Mouse (Mus musculus): ENCODE results near the gene Lrrc8a. TPM values are rescaled to one million over a fixed set of nuclear protein-coding genes. Genes with fewer than 3 reads are reported as not detected.

Lrrc8a gene
- polyA plus RNA-seq, 2 experiments: 18.8 to 47.2 TPM

- H3K27me3 ChIP-seq (ENCODE audit: control insufficient read depth, insufficient read depth, low read length): no peaks in the 10 kb centered on the region
- peaks cover 26% of the 10 kb centered on the region for H3K4me1 ChIP-seq (ENCODE audit: control insufficient read depth, insufficient read depth, low read length)
- no peaks in the 10 kb centered on the region for H3K9me3 ChIP-seq (ENCODE audit: control insufficient read depth, low read length)
- H3K4me2 ChIP-seq (replicated peaks; ENCODE audit: low read depth, low read length, severe bottlenecking): peak within 1 kb of the TSS; percentile 26
- peak within 1 kb of the TSS; percentile 38 for H3K9ac ChIP-seq (ENCODE audit: low read depth, low read length, severe bottlenecking)
- DNase-seq (ENCODE audit: low spot score) (peak; percentile 56), ATAC-seq (ENCODE audit: low FRiP score, low read depth) (no peak)
- TF ChIP-seq POLR2A (IDR thresholded peaks at IDR 0.05; ENCODE audit: borderline replicate concordance, extremely low read depth, insufficient read depth, insufficient read length): no peak
- peaks cover 40% of the 10 kb centered on the region for H3K36me3 ChIP-seq (ENCODE audit: control insufficient read depth, insufficient read depth, low read length)
- 38% methylated on average over 5 of the region's 5 CpGs for WGBS
- peak within 1 kb of the TSS; percentile 79 for H3K27ac ChIP-seq (replicated peaks; ENCODE audit: low read depth, low read length)
- H3K4me3 ChIP-seq (replicated peaks; ENCODE audit: low read length): no peak within 1 kb of the TSS; the same call in 1 of the 2 replicates
Measured at GRCm38 (mm10) chr2:30265767-30266253, 28.3 kb downstream of the Lrrc8a start, which contains the start of gene Phyhd1. TSS of gene Phyhd1 (plus strand) at chr2:30266203.

DNA sequence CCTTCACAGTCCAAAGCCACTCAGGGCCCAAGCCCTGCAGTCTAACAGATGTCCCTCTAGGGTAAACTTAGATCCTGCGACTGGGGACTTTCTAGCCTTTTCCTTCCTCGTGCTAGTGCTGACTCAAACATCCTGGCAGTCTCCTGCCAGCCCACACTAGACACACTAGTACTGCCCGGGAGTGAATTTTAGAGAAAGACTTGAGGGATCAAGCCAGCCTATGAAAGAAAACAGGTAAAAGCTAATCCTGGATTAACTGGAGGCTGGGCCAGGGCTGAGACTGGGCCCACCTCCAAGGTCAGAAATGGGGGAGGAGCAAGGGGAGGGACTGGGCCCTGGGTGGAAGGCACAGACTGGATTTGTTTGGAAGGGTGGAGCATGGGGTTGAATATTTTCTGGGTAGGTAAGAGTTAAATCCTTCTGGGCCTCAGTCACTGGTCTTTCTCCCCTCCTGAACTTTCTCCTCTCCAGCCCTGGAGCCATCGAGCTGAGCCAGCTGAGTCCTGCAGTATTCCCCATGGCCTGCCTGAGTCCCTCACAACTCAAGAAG is 29.0 kb downstream of the Lrrc8a start:
- WGBS: 8% methylated on average over 4 of the region's 4 CpGs
- TF ChIP-seq POLR2A (IDR thresholded peaks at IDR 0.05; ENCODE audit: borderline replicate concordance, extremely low read depth, insufficient read depth, insufficient read length): no peak
- H3K4me3 ChIP-seq (replicated peaks; ENCODE audit: low read length): no peak overlapping the region; the same call in 1 of the 2 replicates
- DNase-seq (ENCODE audit: low spot score) (peak; percentile 54), ATAC-seq (ENCODE audit: low FRiP score, low read depth) (no peak)
- H3K36me3 ChIP-seq (ENCODE audit: control insufficient read depth, insufficient read depth, low read length): peaks cover 33% of the 10 kb centered on the region
- H3K4me1 ChIP-seq (ENCODE audit: control insufficient read depth, insufficient read depth, low read length): peaks cover 26% of the 10 kb centered on the region
- no peaks in the 10 kb centered on the region for H3K27me3 ChIP-seq (ENCODE audit: control insufficient read depth, insufficient read depth, low read length)
- H3K9ac ChIP-seq (ENCODE audit: low read depth, low read length, severe bottlenecking): peak overlapping the region; percentile 38
- no peaks in the 10 kb centered on the region for H3K9me3 ChIP-seq (ENCODE audit: control insufficient read depth, low read length)
- peak overlapping the region; percentile 26 for H3K4me2 ChIP-seq (replicated peaks; ENCODE audit: low read depth, low read length, severe bottlenecking)
- H3K27ac ChIP-seq (replicated peaks; ENCODE audit: low read depth, low read length): peak overlapping the region; percentile 79

DNA sequence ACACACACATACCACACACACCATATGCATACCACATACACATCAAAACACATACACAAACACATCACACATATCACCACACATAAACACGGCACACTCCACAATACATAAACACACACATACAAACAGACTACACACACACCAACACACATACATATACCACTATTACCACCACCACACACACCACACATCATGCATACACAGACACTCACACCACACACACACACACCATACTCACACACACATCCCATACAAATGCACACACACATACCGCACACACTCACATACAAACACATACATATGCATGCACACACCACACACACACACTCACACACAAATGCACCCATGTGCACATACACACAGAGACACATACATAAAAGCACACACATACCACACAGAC is 30.0 kb downstream of the Lrrc8a start:
- WGBS: 90% methylated on average over 2 of the region's 2 CpGs
- no peak for DNase-seq (ENCODE audit: low spot score)
- Histone ChIP-seq H3K9ac (ENCODE audit: low read depth, low read length, severe bottlenecking) (no peak overlapping the region), H3K4me3 (replicated peaks; ENCODE audit: low read length) (no peak overlapping the region), H3K4me2 (replicated peaks; ENCODE audit: low read depth, low read length, severe bottlenecking) (no peak overlapping the region), H3K27ac (replicated peaks; ENCODE audit: low read depth, low read length) (no peak overlapping the region), H3K4me1 (ENCODE audit: control insufficient read depth, insufficient read depth, low read length) (peaks cover 26% of the 10 kb centered on the region), H3K27me3 (ENCODE audit: control insufficient read depth, insufficient read depth, low read length) (no peaks in the 10 kb centered on the region), H3K36me3 (ENCODE audit: control insufficient read depth, insufficient read depth, low read length) (peaks cover 23% of the 10 kb centered on the region), H3K9me3 (ENCODE audit: control insufficient read depth, low read length) (no peaks in the 10 kb centered on the region)
- no peak for ATAC-seq (ENCODE audit: low FRiP score, low read depth)
- no peak for TF ChIP-seq POLR2A (IDR thresholded peaks at IDR 0.05; ENCODE audit: borderline replicate concordance, extremely low read depth, insufficient read depth, insufficient read length)

GRCm38 (mm10) chr2:30268371-30268770 is 30.9 kb downstream of the Lrrc8a start:
- H3K9ac ChIP-seq (ENCODE audit: low read depth, low read length, severe bottlenecking): no peak overlapping the region
- no peak overlapping the region for H3K4me2 ChIP-seq (replicated peaks; ENCODE audit: low read depth, low read length, severe bottlenecking)
- no peaks in the 10 kb centered on the region for H3K27me3 ChIP-seq (ENCODE audit: control insufficient read depth, insufficient read depth, low read length)
- H3K4me3 ChIP-seq (replicated peaks; ENCODE audit: low read length): no peak overlapping the region
- ATAC-seq (ENCODE audit: low FRiP score, low read depth) (no peak), DNase-seq (ENCODE audit: low spot score) (no peak)
- peaks cover 26% of the 10 kb centered on the region for H3K4me1 ChIP-seq (ENCODE audit: control insufficient read depth, insufficient read depth, low read length)
- WGBS: 65% methylated on average over 4 of the region's 4 CpGs
- H3K27ac ChIP-seq (replicated peaks; ENCODE audit: low read depth, low read length): no peak overlapping the region
- TF ChIP-seq POLR2A (IDR thresholded peaks at IDR 0.05; ENCODE audit: borderline replicate concordance, extremely low read depth, insufficient read depth, insufficient read length): no peak
- peaks cover 17% of the 10 kb centered on the region for H3K36me3 ChIP-seq (ENCODE audit: control insufficient read depth, insufficient read depth, low read length)
- H3K9me3 ChIP-seq (ENCODE audit: control insufficient read depth, low read length): no peaks in the 10 kb centered on the region

DNA sequence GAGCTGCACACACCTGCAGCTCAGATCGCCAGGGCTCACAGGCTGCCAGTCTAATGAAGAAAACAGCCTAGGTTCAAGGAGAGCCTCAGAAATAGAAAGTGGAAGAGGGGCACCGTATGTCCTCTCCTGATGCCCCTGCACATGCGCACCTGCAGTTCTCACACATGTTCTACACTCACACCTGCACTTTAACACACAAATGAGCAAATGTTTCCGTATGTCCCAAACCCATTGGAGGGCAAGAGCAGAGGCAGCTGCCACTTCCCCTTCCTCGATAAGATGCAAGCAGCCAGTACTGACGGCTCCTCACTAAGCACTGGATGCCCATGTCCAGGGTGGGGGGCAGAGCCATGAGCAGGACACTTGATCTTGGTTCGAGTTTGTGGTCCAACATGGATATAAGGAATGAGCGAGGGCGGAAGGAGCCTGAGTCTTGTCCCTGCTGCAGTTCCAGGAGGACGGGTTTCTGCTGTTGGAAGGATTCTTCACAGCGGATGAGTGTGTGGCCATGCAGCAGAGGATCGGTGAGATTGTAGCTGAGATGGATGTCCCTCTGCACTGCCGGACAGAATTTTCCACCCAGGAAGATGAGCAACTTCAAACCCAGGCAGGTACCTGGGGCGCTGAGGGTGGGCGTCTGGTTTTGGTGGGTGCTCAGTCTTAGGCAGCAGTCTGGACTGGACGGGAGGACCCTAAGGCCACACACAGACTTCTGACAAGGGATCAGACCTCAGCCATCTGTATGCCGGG is 31.9 kb downstream of the Lrrc8a start:
- no peaks in the 10 kb centered on the region for H3K9me3 ChIP-seq (ENCODE audit: control insufficient read depth, low read length)
- no peak for ATAC-seq (ENCODE audit: low FRiP score, low read depth)
- peaks cover 26% of the 10 kb centered on the region for H3K4me1 ChIP-seq (ENCODE audit: control insufficient read depth, insufficient read depth, low read length)
- DNase-seq (ENCODE audit: low spot score): no peak
- 0 out of 2 replicates have a peak overlapping the region, but pooled peaks have one; percentile 7 for H3K9ac ChIP-seq (ENCODE audit: low read depth, low read length, severe bottlenecking)
- H3K27me3 ChIP-seq (ENCODE audit: control insufficient read depth, insufficient read depth, low read length): no peaks in the 10 kb centered on the region
- WGBS: 87% methylated on average over 17 of the region's 17 CpGs
- no peak for TF ChIP-seq POLR2A (IDR thresholded peaks at IDR 0.05; ENCODE audit: borderline replicate concordance, extremely low read depth, insufficient read depth, insufficient read length)
- H3K4me3 ChIP-seq (replicated peaks; ENCODE audit: low read length): no peak overlapping the region
- peaks cover 6% of the 10 kb centered on the region; the same call in 1 of the 2 replicates for H3K36me3 ChIP-seq (ENCODE audit: control insufficient read depth, insufficient read depth, low read length)
- 0 out of 2 replicates have a peak overlapping the region, but pooled peaks have one; percentile 6 for H3K27ac ChIP-seq (replicated peaks; ENCODE audit: low read depth, low read length)
- no peak overlapping the region for H3K4me2 ChIP-seq (replicated peaks; ENCODE audit: low read depth, low read length, severe bottlenecking)

Data from limb, embryonic 14.5 days (tissue).